In the genomic region with DNA sequence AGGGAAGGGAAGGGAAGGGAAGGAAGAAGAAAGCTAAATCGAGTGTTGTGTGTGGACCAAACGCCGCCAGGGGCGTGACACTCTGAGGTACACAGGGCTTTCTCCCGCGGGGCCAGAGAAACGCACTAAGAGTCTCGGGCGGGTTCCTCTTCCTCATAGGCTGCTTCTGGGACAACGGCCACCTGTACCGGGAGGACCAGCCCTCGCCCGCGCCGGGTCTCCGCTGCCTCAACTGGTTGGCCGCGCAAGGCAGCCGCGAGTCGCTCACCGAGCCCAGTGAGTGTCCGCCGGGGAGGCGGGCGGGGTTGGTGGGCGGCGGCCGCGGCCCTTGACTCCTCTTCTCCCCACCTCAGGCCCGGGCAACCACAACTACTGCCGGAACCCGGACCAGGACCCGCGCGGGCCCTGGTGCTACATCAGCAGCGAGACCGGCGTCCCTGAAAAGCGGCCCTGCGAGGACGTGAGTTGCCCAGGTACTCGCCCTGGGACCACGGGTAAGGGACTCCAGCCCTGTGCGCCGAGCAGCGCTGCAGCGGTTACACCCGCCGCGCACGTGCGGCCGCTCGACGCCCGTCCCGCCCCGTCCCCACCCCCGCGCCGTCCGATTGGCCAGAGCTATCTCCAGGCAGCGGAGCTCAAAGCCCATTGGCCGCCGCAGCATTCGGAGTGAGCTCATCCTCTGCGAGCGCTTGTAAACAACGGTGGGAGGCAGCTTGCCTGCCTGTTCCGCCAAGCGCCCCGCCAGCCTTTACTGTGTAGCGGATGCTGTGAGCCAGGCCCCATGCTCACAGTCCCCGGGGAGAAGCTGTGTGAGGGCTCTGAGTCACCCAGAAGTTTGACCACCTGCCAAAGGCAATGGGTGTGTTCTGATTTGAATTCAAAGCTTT, we compare ENCODE assay signal across 8 mouse cellular contexts. TPM values are rescaled to one million over a fixed set of nuclear protein-coding genes. Genes with fewer than 3 reads are reported as not detected.
DNase-seq lines count a peak whose midpoint lies in the region; ATAC-seq lines count a peak whose summit lies in the region.

No protein-coding gene starts in this region.

- peak; percentile 97 for ATAC-seq in hindbrain, embryonic 14.5 days (ENCODE audit: low FRiP score)

- H3K9me3 ChIP-seq in hindbrain, embryonic 14.5 days (ENCODE audit: control insufficient read depth, low read length), result no peaks in the 10 kb centered on the region

- peak overlapping the region; percentile 63 for H3K9ac ChIP-seq in hindbrain, embryonic 14.5 days

- H3K27ac ChIP-seq in hindbrain, embryonic 14.5 days, result peak overlapping the region; percentile 71

- H3K4me2 ChIP-seq in hindbrain, embryonic 14.5 days (replicated peaks), result peak overlapping the region; percentile 100

- H3K27me3 ChIP-seq in hindbrain, embryonic 14.5 days (ENCODE audit: control insufficient read depth, insufficient read depth, low read length), result no peaks in the 10 kb centered on the region; the same call in 1 of the 2 replicates

- peak overlapping the region; percentile 68 for H3K4me3 ChIP-seq in hindbrain, embryonic 14.5 days (replicated peaks; ENCODE audit: low read length)

- DNase-seq in R1 (ENCODE audit: low read depth, low spot score), result peak; percentile 96
- peak; percentile 94 to 97 for DNase-seq in cerebellum, postnatal 25 days
- DNase-seq in frontal cortex, postnatal 25 days (ENCODE audit: low spot score in 2 of 2), result peak; percentile 75 to 87
- peak; percentile 89 for DNase-seq in hindbrain, embryonic 14.5 days (ENCODE audit: low spot score)
- peak; percentile 93 for DNase-seq in layer of hippocampus, postnatal 36 days
- DNase-seq in lung, postnatal 25 days (ENCODE audit: low spot score), result peak; percentile 96
- peak; percentile 94 for DNase-seq in retina, embryonic 14.5 days (ENCODE audit: low spot score)
- DNase-seq in thymus, postnatal 36 days, result peak; percentile 94 to 98

- under 1% methylated on average over 68 of the region's 75 CpGs for WGBS in hindbrain, embryonic 14.5 days

- peaks cover 17% of the 10 kb centered on the region for H3K4me1 ChIP-seq in hindbrain, embryonic 14.5 days (replicated peaks; ENCODE audit: control insufficient read depth, insufficient read depth, low read length)

- H3K36me3 ChIP-seq in hindbrain, embryonic 14.5 days (replicated peaks; ENCODE audit: control insufficient read depth, insufficient read depth), result peaks cover 10% of the 10 kb centered on the region; the same call in 1 of the 2 replicates

RNA-seq across cellular contexts. Expression of a gene that starts 1.8 kb away (rescaled TPM):
- polyA plus RNA-seq in hindbrain, embryonic 14.5 days (2014; fragmentation: Nextera tagmentation; extraction: Ambion mirVana), result 20.9 and 21.3 TPM in 2 replicates
- 10 to 100 TPM; 40.5 to 45.6 TPM for total RNA-seq in layer of hippocampus, postnatal 36 days (2021)

RNA-seq across cellular contexts. Expression of a gene that starts 43.3 kb away (rescaled TPM):
- polyA plus RNA-seq in hindbrain, embryonic 14.5 days (2014; fragmentation: Nextera tagmentation; extraction: Ambion mirVana), result 47.6 and 50.4 TPM in 2 replicates
- total RNA-seq in layer of hippocampus, postnatal 36 days (2021), result 10 to 100 TPM; 52.1 to 54.1 TPM

Comparison
In these comparisons a context has a peak if more than half of its experiments do, and no peak if none do; other contexts are left out.
1. Peak in every context shown above with its lines: DNase-seq, ATAC-seq, H3K4me3 ChIP-seq and H3K27ac ChIP-seq.